Mouse (Mus musculus): Measurements from ENCODE around the gene Arhgap45.

Arhgap45 gene

DNA sequence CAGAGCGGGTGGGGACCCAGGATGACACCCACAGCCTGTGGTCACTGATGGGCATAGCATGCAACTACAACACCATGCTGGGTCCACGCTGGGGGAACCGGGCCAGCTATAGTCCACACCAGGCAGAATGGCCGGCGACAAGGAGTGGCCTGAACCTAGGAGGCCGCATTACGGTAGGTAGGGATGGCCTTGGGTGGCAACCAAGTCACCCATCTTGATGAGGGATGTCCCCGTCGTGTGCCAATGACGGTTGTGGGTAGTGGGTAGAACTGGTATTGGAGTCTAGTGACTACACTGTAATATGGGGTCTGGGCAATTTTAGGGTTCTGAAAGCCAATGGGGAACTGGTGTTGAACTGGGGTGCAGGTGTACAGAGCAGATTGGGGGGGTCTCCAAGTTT, 478 bp downstream of the Arhgap45 start:
- peak; percentile 84 for DNase-seq (ENCODE audit: low read depth)

DNA sequence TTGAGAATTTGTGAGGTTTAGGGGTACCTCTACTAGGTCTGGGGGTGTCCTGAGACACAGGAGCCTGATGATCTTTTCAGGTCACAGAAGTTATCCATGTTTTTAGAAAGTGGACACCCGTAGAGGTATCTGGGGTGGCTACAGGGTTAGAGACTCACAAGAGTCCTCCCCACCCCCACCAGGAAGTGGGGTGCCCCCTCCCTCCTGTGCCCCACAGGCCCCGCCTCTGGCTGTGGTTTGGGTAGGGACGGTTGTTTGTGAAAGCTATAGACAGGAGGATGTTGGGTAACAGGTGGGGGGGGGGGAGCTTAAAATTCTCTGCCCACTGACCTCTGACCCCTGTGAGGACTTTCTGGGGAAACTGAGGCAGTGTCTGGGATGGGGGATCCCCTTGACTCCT, 908 bp downstream of the Arhgap45 start:
- DNase-seq (ENCODE audit: low read depth): peak; percentile 97

DNA sequence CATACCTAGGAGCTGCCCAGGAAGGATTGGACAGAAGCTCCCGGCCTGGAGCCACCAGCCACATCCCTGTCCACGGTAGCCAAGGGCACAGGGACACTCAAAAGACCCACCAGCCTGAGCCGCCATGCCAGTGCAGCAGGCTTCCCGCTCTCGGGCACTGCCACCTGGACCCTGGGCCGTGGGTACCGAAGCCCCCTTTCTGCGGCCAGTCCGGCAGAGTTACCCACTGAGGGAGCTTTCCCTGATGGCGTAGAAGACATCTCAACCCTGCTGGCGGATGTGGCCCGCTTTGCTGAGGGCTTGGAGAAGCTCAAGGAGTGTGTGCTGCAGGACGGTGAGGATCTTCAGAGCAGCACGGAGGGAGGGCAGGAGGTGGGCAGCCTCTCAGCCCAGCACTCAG, 1.3 kb downstream of the Arhgap45 start:
- peak; percentile 74 for DNase-seq (ENCODE audit: low read depth)

- peak; percentile 85 for DNase-seq (ENCODE audit: low read depth)
These were observed 2.4 kb downstream of the Arhgap45 start for GRCm38 (mm10) chr10:80018739-80019297.

- DNase-seq (ENCODE audit: low read depth): peak; percentile 35
These were observed 3.1 kb downstream of the Arhgap45 start for GRCm38 (mm10) chr10:80019471-80020131.

GRCm38 (mm10) chr10:80020191-80020590, 3.7 kb downstream of the Arhgap45 start:
- DNase-seq (ENCODE audit: low read depth): peak; percentile 51

DNA sequence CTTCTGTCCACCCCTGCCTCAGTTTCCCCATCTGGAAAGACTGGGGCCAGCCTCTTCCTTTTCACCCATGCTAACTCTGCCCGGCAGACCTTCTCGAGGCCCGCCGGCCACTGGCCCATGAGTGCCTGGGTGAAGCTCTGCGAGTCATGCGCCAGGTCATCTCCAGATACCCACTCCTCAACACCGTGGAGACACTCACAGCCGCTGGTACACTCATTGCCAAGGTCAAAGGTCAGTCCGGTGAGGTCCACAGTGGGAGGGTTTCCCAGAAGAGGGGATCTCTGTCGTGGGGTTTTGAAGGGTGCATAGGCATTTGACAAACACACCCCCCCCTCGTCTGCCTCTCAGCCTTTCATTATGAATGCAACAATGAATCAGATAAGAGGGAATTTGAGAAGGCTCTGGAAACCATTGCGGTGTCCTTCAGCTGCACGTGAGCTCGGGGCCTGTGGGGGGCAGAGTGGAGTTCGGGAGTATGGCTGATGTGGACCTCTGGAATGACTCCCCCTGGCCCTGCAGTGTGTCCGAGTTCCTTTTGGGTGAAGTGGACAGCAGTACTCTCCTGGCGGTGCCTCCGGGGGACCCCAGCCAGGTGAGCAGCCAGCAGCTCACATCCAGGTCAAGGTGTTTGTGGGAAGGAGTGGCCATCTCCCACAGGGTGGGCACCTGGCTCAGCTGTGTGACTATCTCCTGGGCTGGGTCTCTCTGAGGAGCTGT, 4.3 kb downstream of the Arhgap45 start:
- DNase-seq (ENCODE audit: low read depth): peak; percentile 55

- DNase-seq (ENCODE audit: low read depth): peak; percentile 35
These were observed 4.8 kb downstream of the Arhgap45 start for GRCm38 (mm10) chr10:80021320-80021641.

GRCm38 (mm10) chr10:80022164-80022563, 5.7 kb downstream of the Arhgap45 start:
- peak; percentile 74 for DNase-seq (ENCODE audit: low read depth)

GRCm38 (mm10) chr10:80022806-80023205, 6.4 kb downstream of the Arhgap45 start:
- peak; percentile 56 for DNase-seq (ENCODE audit: low read depth)

GRCm38 (mm10) chr10:80023758-80024157, 7.3 kb downstream of the Arhgap45 start:
- no peak for DNase-seq (ENCODE audit: low read depth)

- DNase-seq (ENCODE audit: low read depth): peak; percentile 92
These were observed 8.0 kb downstream of the Arhgap45 start for GRCm38 (mm10) chr10:80024229-80025043.

GRCm38 (mm10) chr10:80025044-80025347, 8.5 kb downstream of the Arhgap45 start:
- peak; percentile 58 for DNase-seq (ENCODE audit: low read depth)

DNA sequence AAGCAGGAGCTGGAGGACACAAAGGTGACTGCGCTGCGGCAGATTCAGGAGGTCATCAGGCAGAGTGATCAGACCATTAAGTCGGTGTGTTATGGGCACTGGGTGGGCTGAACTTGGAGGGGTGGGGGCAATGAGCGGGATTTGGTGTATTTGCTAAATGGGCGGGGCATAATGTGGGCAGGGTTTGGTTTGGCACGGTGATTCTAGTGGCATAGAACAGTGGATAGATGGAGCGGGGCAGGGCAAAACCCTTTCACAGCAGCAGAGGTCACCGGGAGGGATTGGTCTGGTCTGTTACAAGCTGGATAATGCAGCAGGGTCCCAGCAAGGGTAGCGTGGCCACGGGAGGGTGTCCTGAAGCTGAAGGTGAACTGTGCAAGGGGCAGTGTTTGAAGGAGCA, 9.0 kb downstream of the Arhgap45 start:
- DNase-seq (ENCODE audit: low read depth): no peak

- DNase-seq (ENCODE audit: low read depth): peak; percentile 75
These were observed 9.4 kb downstream of the Arhgap45 start for GRCm38 (mm10) chr10:80025889-80026288.

DNA sequence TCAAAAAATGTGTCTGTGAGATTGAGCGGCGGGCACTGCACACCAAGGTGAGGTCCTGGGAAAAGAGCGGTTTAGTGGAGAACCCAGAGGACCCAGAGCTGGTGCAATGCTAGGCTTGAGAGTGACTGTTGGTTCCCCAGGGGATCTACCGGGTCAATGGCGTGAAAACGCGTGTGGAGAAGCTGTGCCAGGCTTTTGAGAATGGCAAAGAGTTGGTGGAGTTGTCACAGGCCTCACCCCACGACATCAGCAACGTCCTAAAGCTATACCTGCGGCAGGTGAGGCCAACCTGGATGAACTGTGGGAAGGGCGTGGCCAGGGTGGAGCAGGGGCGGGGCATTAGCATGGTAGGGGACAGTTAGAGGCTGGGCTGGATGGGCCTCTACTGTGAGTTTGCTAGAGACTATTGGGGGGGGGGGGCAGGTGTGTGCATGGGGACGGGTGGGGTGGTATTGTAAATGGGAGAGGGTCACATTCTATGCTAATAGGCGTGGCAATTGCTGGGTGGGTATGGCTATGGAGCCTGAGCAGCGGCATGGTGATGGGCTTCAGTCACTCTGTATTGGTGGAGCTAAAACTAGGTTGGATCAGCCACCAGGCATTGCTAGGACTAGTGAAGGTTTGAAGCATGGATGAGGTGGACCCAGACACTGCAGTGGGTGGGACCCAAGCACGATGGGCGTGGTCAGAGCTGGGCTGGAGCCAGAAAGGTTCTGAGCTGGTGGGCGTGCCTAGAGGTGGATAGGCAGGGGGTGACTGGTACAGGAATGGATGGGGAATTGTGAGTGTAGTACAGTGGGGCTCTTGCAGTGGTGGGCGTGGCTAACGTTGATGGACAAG, 11.4 kb downstream of the Arhgap45 start:
- DNase-seq (ENCODE audit: low read depth): no peak

DNA sequence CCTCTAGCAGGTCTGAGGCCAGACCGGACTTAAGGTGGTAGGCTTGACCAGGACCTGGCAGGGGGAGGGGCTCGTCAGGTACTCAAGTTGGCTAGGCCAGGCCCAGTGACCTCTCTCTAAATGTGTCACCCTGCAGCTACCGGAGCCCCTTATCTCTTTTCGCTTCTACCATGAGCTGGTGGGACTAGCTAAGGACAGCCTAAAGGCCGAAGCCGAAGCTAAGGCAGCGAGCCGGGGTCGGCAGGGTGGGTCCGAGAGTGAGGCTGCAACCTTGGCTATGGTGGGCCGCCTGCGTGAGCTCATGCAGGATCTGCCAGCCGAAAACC, 12.0 kb downstream of the Arhgap45 start:
- no peak for DNase-seq (ENCODE audit: low read depth)

- no peak for DNase-seq (ENCODE audit: low read depth)
These were observed 13.7 kb downstream of the Arhgap45 start for GRCm38 (mm10) chr10:80030191-80030590.

GRCm38 (mm10) chr10:80030736-80031135, 14.3 kb downstream of the Arhgap45 start:
- no peak for DNase-seq (ENCODE audit: low read depth)

DNA sequence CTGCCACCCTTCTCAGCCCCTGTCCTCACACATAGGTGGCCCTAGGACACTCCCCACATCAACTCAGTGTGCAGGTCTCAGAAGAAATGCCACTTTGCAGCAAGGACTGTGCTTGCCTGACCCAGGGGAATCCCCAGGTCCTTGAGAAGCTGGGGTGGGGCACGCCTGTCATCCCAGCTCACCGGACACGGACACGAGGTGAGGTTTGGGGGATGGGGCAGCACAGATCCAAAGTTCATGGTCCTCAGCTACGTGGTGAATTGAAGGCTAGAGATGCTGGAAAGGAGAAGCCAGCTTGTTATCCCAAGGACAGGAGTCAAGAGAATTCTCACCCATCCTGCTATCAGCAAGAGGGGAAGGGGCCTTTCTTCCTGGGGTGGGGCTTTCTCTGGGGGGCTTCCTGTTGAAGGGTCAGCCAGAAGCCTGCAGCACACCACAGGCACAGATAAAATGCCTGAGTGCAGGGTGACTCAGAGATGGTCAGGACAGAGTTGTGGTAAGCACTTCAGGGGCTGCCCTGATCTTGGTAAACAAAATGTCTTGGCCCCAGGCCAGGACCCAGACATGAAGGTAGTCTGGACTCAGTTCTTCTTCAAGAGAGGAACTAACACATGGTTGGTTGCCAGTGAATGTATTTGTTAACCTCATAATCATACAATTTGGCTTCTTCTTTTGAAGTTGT, 16.5 kb downstream of the Arhgap45 start:
- DNase-seq (ENCODE audit: low read depth): peak; percentile 78
